Mouse (Mus musculus) B cell, adult 2 months (primary cell): ENCODE results near the gene Grin2a.
"Not testable (repeated sequence)": the region's sequence is repeated elsewhere in the genome, so short reads cannot be mapped to it uniquely, and the experiment has no call there.

Experiments used
- DNase-seq, 2 experiments: peaks; one replicate each; pipeline ENCODE4 v3.0.0; 2022

Gene Grin2a

GRCm38 (mm10) chr16:9624346-9624745, 371.0 kb downstream of the Grin2a start:
- no peak for DNase-seq

GRCm38 (mm10) chr16:9618206-9618605, 377.2 kb downstream of the Grin2a start:
- DNase-seq = no peak

DNA sequence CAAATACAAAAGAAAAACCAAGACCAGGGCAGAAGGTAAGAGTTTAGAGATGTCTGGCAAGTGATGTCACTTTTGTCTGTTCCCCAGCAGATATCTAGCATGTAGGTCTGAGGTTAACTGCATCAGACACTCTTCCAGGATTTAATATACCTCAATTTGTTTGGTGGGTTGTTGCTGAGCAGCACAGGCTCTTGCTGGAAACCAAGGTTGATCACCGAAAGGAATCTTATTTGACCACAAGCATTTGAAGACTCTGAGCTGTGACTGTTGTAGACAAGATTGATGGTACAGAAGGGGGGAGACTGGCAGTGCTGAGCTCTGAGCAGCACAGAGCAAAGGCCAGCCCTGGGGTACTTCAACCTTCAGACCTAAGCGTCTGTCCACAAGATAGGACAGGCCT, 378.1 kb downstream of the Grin2a start:
- DNase-seq = no peak

GRCm38 (mm10) chr16:9616807-9617206, 378.6 kb downstream of the Grin2a start:
- no peak for DNase-seq

GRCm38 (mm10) chr16:9612596-9612995, 382.8 kb downstream of the Grin2a start:
- not testable (repeated sequence) for DNase-seq

GRCm38 (mm10) chr16:9607432-9607831, 387.9 kb downstream of the Grin2a start:
- DNase-seq = no peak

GRCm38 (mm10) chr16:9603983-9604382, 391.4 kb downstream of the Grin2a start:
- no peak for DNase-seq

GRCm38 (mm10) chr16:9602579-9602978, 392.8 kb downstream of the Grin2a start:
- DNase-seq = no peak

DNA sequence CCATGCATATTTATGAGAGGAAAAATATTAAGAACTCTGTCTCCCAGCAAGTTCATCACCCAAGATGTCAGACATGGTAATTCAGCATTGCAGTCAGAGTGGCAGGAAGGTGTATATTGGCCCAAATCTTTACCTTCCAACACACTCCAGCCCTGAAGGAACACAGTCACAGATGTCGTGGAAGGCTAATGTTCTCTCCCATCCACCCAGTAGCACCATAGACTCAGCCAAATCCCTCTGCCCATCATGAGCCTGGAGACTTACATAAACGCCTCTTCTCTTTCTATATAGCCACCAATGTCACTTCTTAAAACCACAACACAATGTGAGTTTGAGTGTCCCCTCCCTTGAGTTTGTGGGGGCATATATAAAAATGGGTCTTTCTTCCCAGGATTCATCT, 406.2 kb downstream of the Grin2a start:
- DNase-seq = no peak

- no peak for DNase-seq
Observed at GRCm38 (mm10) chr16:9588431-9588830, 406.9 kb downstream of the Grin2a start.

DNA sequence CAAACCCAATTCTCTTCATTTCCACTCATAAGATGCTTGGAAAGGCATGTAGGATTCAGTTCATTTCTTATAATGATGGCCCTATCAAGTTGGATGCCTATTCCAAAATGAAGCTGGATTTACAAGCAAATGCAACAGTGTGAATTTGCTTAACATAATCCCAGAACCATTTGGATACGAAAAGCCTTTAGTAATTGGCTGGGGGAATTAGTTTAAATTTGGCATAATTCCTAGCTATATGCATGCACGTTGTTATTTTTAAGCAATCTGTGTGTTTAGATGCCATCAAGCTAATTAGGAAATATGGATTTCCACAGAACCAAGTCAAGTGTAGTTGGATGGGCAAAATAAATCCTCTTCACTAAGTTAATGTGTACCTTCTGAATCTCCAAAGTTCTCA, 411.4 kb downstream of the Grin2a start:
- DNase-seq = no peak

- no peak for DNase-seq
Observed at GRCm38 (mm10) chr16:9571793-9572192, 423.6 kb downstream of the Grin2a start.

DNA sequence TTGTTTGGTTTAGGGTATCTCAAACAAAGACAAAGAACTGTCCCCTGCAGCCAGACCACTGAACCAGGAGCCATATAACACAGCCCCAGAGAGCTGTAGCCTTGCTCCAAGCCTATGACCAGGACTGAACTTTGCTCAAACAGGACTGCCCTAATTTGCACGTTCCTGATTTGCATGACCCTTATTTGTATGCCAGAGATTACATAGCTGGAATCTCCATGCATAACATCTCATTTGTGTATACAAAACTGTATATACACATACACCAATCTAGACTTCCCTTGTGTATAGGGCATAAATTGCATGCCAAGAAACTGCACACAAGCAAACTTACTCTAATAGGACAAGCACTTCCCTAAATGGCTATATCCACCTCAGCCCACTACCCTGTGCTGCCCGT, 428.1 kb downstream of the Grin2a start:
- no peak for DNase-seq

GRCm38 (mm10) chr16:9561816-9562215, 433.5 kb downstream of the Grin2a start:
- DNase-seq = no peak

GRCm38 (mm10) chr16:9535196-9535595, 460.2 kb downstream of the Grin2a start:
- no peak for DNase-seq

DNA sequence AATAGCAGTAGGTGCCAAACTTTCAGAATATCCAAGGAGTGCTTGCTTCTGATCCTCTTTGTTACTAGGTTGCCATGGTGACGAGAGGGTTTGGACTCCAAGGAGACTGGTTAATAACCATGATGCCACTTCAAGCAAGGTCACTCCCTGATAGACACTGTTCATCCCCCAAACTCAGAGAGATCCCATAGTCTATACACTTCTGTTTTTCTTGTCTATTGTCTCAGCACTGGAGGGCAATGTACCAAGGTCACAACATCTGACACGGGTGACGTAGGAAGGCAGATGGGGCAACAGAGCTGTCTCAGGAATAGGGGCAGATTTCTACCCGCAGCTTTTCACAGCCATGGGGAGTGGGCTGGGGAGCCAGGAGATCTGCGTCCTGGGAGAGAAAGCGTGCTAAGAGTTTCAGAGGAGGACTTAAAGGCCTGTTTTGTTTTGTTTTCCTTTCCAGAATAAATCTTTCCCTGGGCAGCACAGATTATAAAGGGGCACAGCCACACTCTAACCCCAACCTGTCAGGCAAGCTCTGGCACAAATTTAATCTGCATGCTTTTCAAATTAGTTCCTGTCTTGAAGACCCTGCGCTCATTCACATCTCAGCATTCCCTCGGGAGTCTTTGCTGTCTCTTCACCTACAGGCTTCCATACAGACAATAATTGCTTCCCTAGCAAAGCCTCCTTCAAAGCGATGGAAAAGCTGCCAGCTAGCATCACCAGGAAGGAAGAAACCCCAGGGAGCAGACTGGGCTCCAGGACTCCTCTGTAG, 461.6 kb downstream of the Grin2a start:
- DNase-seq = no peak

GRCm38 (mm10) chr16:9532843-9533532, 462.4 kb downstream of the Grin2a start:
- DNase-seq = no peak

- DNase-seq = no peak
Observed at GRCm38 (mm10) chr16:9527214-9527613, 468.1 kb downstream of the Grin2a start.

DNA sequence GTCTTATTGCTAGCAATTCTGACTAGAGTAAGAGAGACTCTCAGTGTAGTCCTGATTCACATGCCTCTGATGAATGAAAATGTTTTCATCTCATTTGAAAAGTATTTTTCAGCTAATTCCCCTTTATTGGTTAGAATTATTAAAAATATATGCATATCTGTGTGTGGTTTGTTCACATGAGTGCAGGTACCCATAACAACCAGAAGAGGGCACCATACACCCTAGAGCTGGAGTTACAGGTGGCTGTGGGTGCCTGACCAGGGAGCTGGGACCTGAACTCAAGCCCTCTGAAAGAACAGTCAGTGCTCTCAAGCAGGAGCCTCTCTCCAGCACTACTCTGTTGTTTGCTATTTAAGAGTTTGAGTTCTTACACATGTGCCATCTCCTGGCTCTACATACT, 472.0 kb downstream of the Grin2a start:
- no peak for DNase-seq
